Mouse (Mus musculus) bone marrow macrophage, adult 2 months (primary cell): ENCODE results near the gene Fbxo9.

ENCODE experiments used
- CTCF ChIP-seq: IDR thresholded peaks from 2 replicates; pipeline ENCODE4 v1.5.1; 2012; ENCODE audit warnings: low read depth, mild to moderate bottlenecking, low read length, moderate library complexity
- POLR2A ChIP-seq: IDR thresholded peaks from 2 replicates; pipeline ENCODE4 v1.6.1; 2012; ENCODE audit warnings: mild to moderate bottlenecking, low read depth, low read length, borderline replicate concordance

GRCm38 (mm10) chr9:78112770-78113537 lies 4.1 kb upstream of the Fbxo9 start:
- TF ChIP-seq POLR2A (no peak), CTCF (peak; percentile 97)
